Mouse (Mus musculus) lung, adult 2 months (tissue): ENCODE results near the gene Tcf7l1.

Source experiments
- CTCF ChIP-seq: fragments of 200-500 bp; IDR thresholded peaks from 2 replicates; pipeline ENCODE4 v1.5.1; 2011; ENCODE audit warnings: mild to moderate bottlenecking, low read length, control low read depth; ENCODE audit not compliant: insufficient read depth
- POLR2A ChIP-seq: fragments of 200-500 bp; IDR thresholded peaks from 2 replicates; pipeline ENCODE4 v1.6.1; 2011; ENCODE audit warnings: low read depth, mild to moderate bottlenecking, control low read depth, low read length, borderline replicate concordance; ENCODE audit errors: extremely low read depth

DNA sequence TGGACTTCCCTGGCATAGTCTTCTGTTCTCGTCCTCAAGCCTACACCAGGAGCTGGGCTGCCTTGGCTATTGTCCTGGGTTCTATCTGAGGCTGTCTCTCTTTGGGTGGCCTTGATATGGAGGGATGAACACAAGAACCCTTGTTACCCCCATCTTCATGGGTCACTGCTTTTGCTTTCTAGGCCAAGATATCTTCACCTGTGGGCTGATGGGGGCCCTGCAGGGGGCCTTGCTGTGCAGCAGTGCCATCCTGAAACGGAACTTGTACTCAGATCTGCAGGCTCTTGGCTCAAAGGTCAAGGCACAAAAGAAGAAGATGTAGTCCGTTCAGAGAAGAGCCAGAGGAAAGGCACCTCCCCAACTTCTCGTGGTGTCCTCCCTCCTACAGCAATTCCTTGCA lies 182.0 kb downstream of the Tcf7l1 start:
- TF ChIP-seq POLR2A (no peak), CTCF (no peak)
